Mouse (Mus musculus) lung, postnatal 0 days (tissue): Measurements from ENCODE around the gene Ermp1. TPM values are rescaled to one million over a fixed set of nuclear protein-coding genes. Genes with fewer than 3 reads are reported as not detected.

ENCODE experiments used
- ATAC-seq: fragments of 200-750 bp; cut with Nextera tagmentation; 2 replicates; pipeline ENCODE4 v1.8.0; 2017; ENCODE audit warnings: moderate library complexity
- DNase-seq: peaks from one replicate; pipeline ENCODE4 v3.0.0-alpha.2; 2016; ENCODE audit warnings: low spot score
- H3K27ac ChIP-seq: fragments of 300-500 bp; sonication (generic); 2 replicates; pipeline ENCODE4 v1.5.1; 2014; ENCODE audit warnings: antibody characterized with exemption, mild to moderate bottlenecking, low read length, mixed read lengths
- H3K27me3 ChIP-seq: fragments of 300-500 bp; sonication (generic); replicated peaks from 2 replicates; pipeline ENCODE4 v1.6.1; 2014; ENCODE audit warnings: low read length, mixed read lengths; ENCODE audit not compliant: insufficient read depth
- H3K36me3 ChIP-seq: fragments of 300-500 bp; sonication (generic); 2 replicates; pipeline ENCODE4 v1.6.1; 2014; ENCODE audit warnings: low read length, mixed read lengths; ENCODE audit not compliant: insufficient read depth
- H3K4me1 ChIP-seq: fragments of 300-500 bp; sonication (generic); 2 replicates; pipeline ENCODE4 v1.6.1; 2014; ENCODE audit warnings: antibody characterized with exemption, low read depth, low read length, mixed read lengths; ENCODE audit not compliant: insufficient read depth
- H3K4me2 ChIP-seq: fragments of 300-500 bp; sonication (generic); replicated peaks from 2 replicates; pipeline ENCODE4 v1.6.1; 2014; ENCODE audit warnings: low read depth, mild to moderate bottlenecking, low read length, moderate library complexity, mixed read lengths
- H3K4me3 ChIP-seq: fragments of 300-500 bp; sonication (generic); 2 replicates; pipeline ENCODE4 v1.5.1; 2014; ENCODE audit warnings: low read depth, low read length
- H3K9ac ChIP-seq: fragments of 300-500 bp; sonication (generic); replicated peaks from 2 replicates; pipeline ENCODE4 v1.6.1; 2014; ENCODE audit warnings: low read depth, mild to moderate bottlenecking
- H3K9me3 ChIP-seq: fragments of 300-500 bp; sonication (generic); 2 replicates; pipeline ENCODE4 v1.6.1; 2016; ENCODE audit warnings: low read length, mixed read lengths
- CTCF ChIP-seq: IDR thresholded peaks from 2 replicates; pipeline ENCODE4 v1.5.1; 2016; ENCODE audit warnings: antibody characterized with exemption, mild to moderate bottlenecking
- EP300 ChIP-seq: IDR thresholded peaks from 2 replicates; pipeline ENCODE4 v1.6.1; 2016; ENCODE audit warnings: antibody characterized with exemption, mild to moderate bottlenecking, control low read depth
- WGBS: fragments of 180-500 bp; shearing (Covaris S2); extraction: QIAGEN DNeasy Blood & Tissue Kit; methylation state at CpG from one replicate; pipeline ENCODE4 v1.1.7; 2014; 5-methylcytosine and 5-hydroxymethylcytosine counted together
- polyA plus RNA-seq: library from polyadenylated mRNA; unstranded; fragments of >200 nt; fragmentation: Nextera tagmentation; extraction: Ambion mirVana; gene quantifications from 2 replicates; pipeline ENCODE4 v1.2.1, GENCODE M21; 2015

Ermp1 gene
- polyA plus RNA-seq, 1 experiment from 2014 or later, result 3.2 TPM

DNA sequence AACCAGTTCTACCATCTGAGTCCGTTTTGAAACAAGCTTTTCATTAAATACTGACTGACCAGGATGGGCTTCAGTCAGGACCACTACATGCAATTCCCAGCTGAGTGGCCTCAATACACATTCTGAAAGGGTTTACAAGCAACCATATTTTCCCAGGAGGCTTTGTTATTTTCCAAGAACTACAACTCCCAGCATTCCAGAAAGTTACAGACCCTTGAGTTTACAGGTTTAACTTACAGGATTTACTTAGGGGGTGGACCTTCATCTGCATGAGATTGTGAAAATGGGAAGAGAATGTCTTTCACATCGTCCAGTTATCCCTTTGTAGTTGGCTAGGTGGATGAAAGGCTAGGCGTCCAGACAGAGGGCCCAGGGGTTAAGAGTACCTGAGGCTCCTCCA lies 8.8 kb upstream of the Ermp1 start:
- DNase-seq, result no peak
- Histone ChIP-seq H3K4me2 (no peak overlapping the region), H3K9me3 (no peaks in the 10 kb centered on the region), H3K4me3 (no peak overlapping the region), H3K4me1 (no peaks in the 10 kb centered on the region), H3K36me3 (no peaks in the 10 kb centered on the region), H3K27ac (no peak overlapping the region), H3K27me3 (peaks cover 7% of the 10 kb centered on the region; the same call in 1 of the 2 replicates), H3K9ac (no peak overlapping the region)
- no peak for ATAC-seq
- TF ChIP-seq CTCF (no peak), EP300 (no peak)
- WGBS, result 53% methylated on average over 3 of the region's 3 CpGs

- TF ChIP-seq CTCF (no peak), EP300 (no peak)
- ATAC-seq (no peak), DNase-seq (no peak)
- no peak overlapping the region for H3K4me2 ChIP-seq
- H3K4me1 ChIP-seq, result no peaks in the 10 kb centered on the region
- no peak overlapping the region for H3K27ac ChIP-seq
- 70% methylated on average over 5 of the region's 5 CpGs for WGBS
- H3K9ac ChIP-seq, result no peak overlapping the region
- H3K36me3 ChIP-seq, result no peaks in the 10 kb centered on the region
- H3K4me3 ChIP-seq, result no peak overlapping the region
- H3K27me3 ChIP-seq, result peaks cover 7% of the 10 kb centered on the region; the same call in 1 of the 2 replicates
- no peaks in the 10 kb centered on the region for H3K9me3 ChIP-seq
Observed at GRCm38 (mm10) chr19:29656620-29657019, 8.4 kb upstream of the Ermp1 start.

GRCm38 (mm10) chr19:29656029-29656428 lies 7.8 kb upstream of the Ermp1 start:
- H3K27me3 ChIP-seq, result peaks cover 7% of the 10 kb centered on the region; the same call in 1 of the 2 replicates
- H3K27ac ChIP-seq, result no peak overlapping the region
- WGBS, result 68% methylated on average over 4 of the region's 4 CpGs

GRCm38 (mm10) chr19:29655148-29655547 lies 6.9 kb upstream of the Ermp1 start:
- no peaks in the 10 kb centered on the region for H3K9me3 ChIP-seq
- H3K9ac ChIP-seq, result no peak overlapping the region
- DNase-seq (no peak), ATAC-seq (no peak)
- no peak for TF ChIP-seq CTCF
- no peak for TF ChIP-seq EP300
- no peaks in the 10 kb centered on the region for H3K4me1 ChIP-seq
- peaks cover 7% of the 10 kb centered on the region; the same call in 1 of the 2 replicates for H3K27me3 ChIP-seq
- no peak overlapping the region for H3K27ac ChIP-seq
- no peak overlapping the region for H3K4me2 ChIP-seq
- H3K36me3 ChIP-seq, result no peaks in the 10 kb centered on the region
- WGBS, result 44% methylated on average over 6 of the region's 6 CpGs
- H3K4me3 ChIP-seq, result no peak overlapping the region

More at GRCm38 (mm10) chr19:29656029-29656428, 7.8 kb upstream of the Ermp1 start:
- no peak overlapping the region for H3K4me2 ChIP-seq
- H3K9me3 ChIP-seq, result no peaks in the 10 kb centered on the region
- no peak overlapping the region for H3K4me3 ChIP-seq
- ATAC-seq (no peak), DNase-seq (no peak)
- no peaks in the 10 kb centered on the region for H3K36me3 ChIP-seq
- H3K9ac ChIP-seq, result no peak overlapping the region
- TF ChIP-seq EP300 (no peak), CTCF (no peak)
- H3K4me1 ChIP-seq, result no peaks in the 10 kb centered on the region

GRCm38 (mm10) chr19:29653768-29654265 lies 5.6 kb upstream of the Ermp1 start:
- Histone ChIP-seq H3K9me3 (no peaks in the 10 kb centered on the region), H3K9ac (no peak overlapping the region), H3K27me3 (peaks cover 6% of the 10 kb centered on the region; the same call in 1 of the 2 replicates), H3K27ac (no peak overlapping the region), H3K36me3 (no peaks in the 10 kb centered on the region), H3K4me3 (no peak overlapping the region), H3K4me1 (no peaks in the 10 kb centered on the region), H3K4me2 (no peak overlapping the region)
- TF ChIP-seq CTCF, result no peak
- no peak for TF ChIP-seq EP300
- 89% methylated on average over 9 of the region's 9 CpGs for WGBS
- no peak for ATAC-seq
- DNase-seq, result no peak

- no peak for DNase-seq
- Histone ChIP-seq H3K27ac (no peak overlapping the region), H3K9ac (no peak overlapping the region), H3K4me3 (no peak overlapping the region), H3K36me3 (no peaks in the 10 kb centered on the region), H3K4me2 (no peak overlapping the region), H3K9me3 (no peaks in the 10 kb centered on the region), H3K4me1 (no peaks in the 10 kb centered on the region), H3K27me3 (no peaks in the 10 kb centered on the region)
- 61% methylated on average over 1 of the region's 1 CpGs for WGBS
- ATAC-seq, result no peak
- no peak for TF ChIP-seq EP300
- no peak for TF ChIP-seq CTCF
Observed at GRCm38 (mm10) chr19:29649683-29650082, 1.5 kb upstream of the Ermp1 start.

- Histone ChIP-seq H3K4me1 (no peaks in the 10 kb centered on the region), H3K27me3 (no peaks in the 10 kb centered on the region), H3K9me3 (no peaks in the 10 kb centered on the region), H3K4me3 (no peak overlapping the region), H3K4me2 (peak overlapping the region; percentile 75; the same call in 1 of the 2 replicates), H3K27ac (no peak overlapping the region), H3K36me3 (no peaks in the 10 kb centered on the region), H3K9ac (no peak overlapping the region)
- 32% methylated on average over 4 of the region's 4 CpGs for WGBS
- no peak for ATAC-seq
- no peak for DNase-seq
- no peak for TF ChIP-seq EP300
- TF ChIP-seq CTCF, result no peak
Observed at GRCm38 (mm10) chr19:29648550-29648914, 317 bp upstream of the Ermp1 start.
